Mouse (Mus musculus) CH12.LX (cell line): ENCODE measurements around the gene Cwc27. TPM values are rescaled to one million over a fixed set of nuclear protein-coding genes. Genes with fewer than 3 reads are reported as not detected.
A peak's percentile ranks its signal among the peaks of the same experiment; 100 is the strongest.

Experiments
- DNase-seq: peaks from one replicate; pipeline ENCODE4 v3.0.0-alpha.2; 2013; ENCODE audit errors: extremely low read depth
- H3K27ac ChIP-seq: 2 replicates; pipeline ENCODE4 v1.5.1; 2012; ENCODE audit warnings: low read depth, mild to moderate bottlenecking, control low read depth, moderate library complexity; ENCODE audit not compliant: insufficient read depth
- H3K27me3 ChIP-seq: replicated peaks from 2 replicates; pipeline ENCODE3; 2012; ENCODE audit warnings: inconsistent platforms
- H3K36me3 ChIP-seq, 2 experiments: replicated peaks in 1 of 2; 2 replicates each; pipeline versions ENCODE3 to v1.6.1; 2012; ENCODE audit warnings: inconsistent platforms in 1 of 2, low read length in 1 of 2, mild to moderate bottlenecking in 1 of 2, mixed read lengths in 1 of 2, moderate library complexity in 1 of 2; ENCODE audit not compliant: control insufficient read depth in 1 of 2, insufficient read depth in 1 of 2
- H3K4me1 ChIP-seq, 2 experiments: 2 replicates each; pipeline ENCODE4 v1.6.1; 2012; ENCODE audit warnings: inconsistent platforms in 1 of 2, moderate library complexity in 1 of 2; ENCODE audit not compliant: insufficient read depth in 2 of 2, control insufficient read depth in 1 of 2
- H3K4me2 ChIP-seq: 2 replicates; pipeline ENCODE4 v1.6.1; 2012; ENCODE audit warnings: low read depth, mild to moderate bottlenecking, control low read depth; ENCODE audit not compliant: poor library complexity, insufficient read depth, severe bottlenecking
- H3K4me3 ChIP-seq, 3 experiments: fragments of 150-350 bp in 1 of 3; sonication (generic) in 1 of 3; replicated peaks in 1 of 3; 2 replicates each; pipeline versions ENCODE3 to v1.5.1; 2011 to 2012; ENCODE audit warnings: low read depth in 2 of 3, low read length in 2 of 3, mild to moderate bottlenecking in 2 of 3, moderate library complexity in 2 of 3, control low read depth in 1 of 3, improper control_type of control experiment in 1 of 3, inconsistent platforms in 1 of 3, mixed read lengths in 1 of 3; ENCODE audit not compliant: poor library complexity in 1 of 3
- H3K79me2 ChIP-seq: replicated peaks from 2 replicates; pipeline ENCODE4 v1.6.1; 2012; ENCODE audit warnings: mild to moderate bottlenecking, moderate library complexity; ENCODE audit not compliant: control insufficient read depth, poor library complexity, insufficient read depth, severe bottlenecking; ENCODE audit errors: extremely low read depth
- H3K9ac ChIP-seq: 2 replicates; pipeline ENCODE4 v1.6.1; 2012; ENCODE audit warnings: low read depth, mild to moderate bottlenecking, control low read depth, moderate library complexity; ENCODE audit not compliant: insufficient read depth
- H3K9me3 ChIP-seq: replicated peaks from 2 replicates; pipeline ENCODE3; 2012; ENCODE audit warnings: low read length, inconsistent platforms, mixed read lengths
- BHLHE40 ChIP-seq: IDR thresholded peaks from 2 replicates; pipeline ENCODE4 v1.6.1; 2011; ENCODE audit warnings: mild to moderate bottlenecking, low read depth, low read length, improper control_type of control experiment
- CHD1 ChIP-seq: IDR thresholded peaks from 2 replicates; pipeline ENCODE4 v1.6.1; 2012; ENCODE audit warnings: low read depth, low read length, improper control_type of control experiment, inconsistent platforms
- CTCF ChIP-seq, 2 experiments: IDR thresholded peaks in 1 of 2; conservative IDR thresholded peaks in 1 of 2; 2 replicates each; pipeline ENCODE4 v1.5.1; 2011 to 2012; ENCODE audit warnings: low read depth in 2 of 2, low read length in 2 of 2, improper control_type of control experiment in 1 of 2, inconsistent platforms in 1 of 2, mild to moderate bottlenecking in 1 of 2, moderate library complexity in 1 of 2
- ELF1 ChIP-seq: IDR thresholded peaks from 2 replicates; pipeline ENCODE4 v1.6.1; 2014; ENCODE audit warnings: low read depth, mild to moderate bottlenecking, inconsistent platforms, low read length, improper control_type of control experiment
- EP300 ChIP-seq: IDR thresholded peaks from 2 replicates; pipeline ENCODE4 v1.6.1; 2011; ENCODE audit warnings: low read length, improper control_type of control experiment
- ETS1 ChIP-seq: conservative IDR thresholded peaks from 2 replicates; pipeline ENCODE4 v1.6.1; 2012; ENCODE audit warnings: low read depth, mild to moderate bottlenecking, inconsistent platforms, low read length, improper control_type of control experiment, moderate library complexity
- GABPA ChIP-seq: IDR thresholded peaks from 2 replicates; pipeline ENCODE4 v1.6.1; 2012; ENCODE audit warnings: low read depth, low read length, improper control_type of control experiment, inconsistent platforms; ENCODE audit not compliant: insufficient replicate concordance
- JUND ChIP-seq: conservative IDR thresholded peaks from 2 replicates; pipeline ENCODE4 v1.6.1; 2011; ENCODE audit warnings: low read depth, low read length, improper control_type of control experiment
- KAT2A ChIP-seq: IDR thresholded peaks from 2 replicates; pipeline ENCODE4 v1.6.1; 2012; ENCODE audit warnings: low read length, improper control_type of control experiment, inconsistent platforms; ENCODE audit not compliant: insufficient replicate concordance
- MAZ ChIP-seq: IDR thresholded peaks from 2 replicates; pipeline ENCODE4 v1.6.1; 2012; ENCODE audit warnings: low read depth, mild to moderate bottlenecking, inconsistent platforms, low read length, improper control_type of control experiment, moderate library complexity
- MXI1 ChIP-seq: IDR thresholded peaks from 2 replicates; pipeline ENCODE4 v1.6.1; 2011; ENCODE audit warnings: mild to moderate bottlenecking, low read depth, low read length, improper control_type of control experiment
- NELFE ChIP-seq: IDR thresholded peaks from 2 replicates; pipeline ENCODE4 v1.6.1; 2011; ENCODE audit warnings: low read depth, low read length, improper control_type of control experiment
- NRF1 ChIP-seq: IDR thresholded peaks from 2 replicates; pipeline ENCODE4 v1.6.1; 2014; ENCODE audit warnings: low read depth, mild to moderate bottlenecking, inconsistent platforms, low read length, improper control_type of control experiment, moderate library complexity
- PAX5 ChIP-seq: IDR thresholded peaks from 2 replicates; pipeline ENCODE4 v1.6.1; 2012; ENCODE audit warnings: low read length, inconsistent platforms, mixed read lengths
- RAD21 ChIP-seq: IDR thresholded peaks from 2 replicates; pipeline ENCODE4 v1.6.1; 2011; ENCODE audit warnings: low read depth, mild to moderate bottlenecking, low read length, improper control_type of control experiment, moderate library complexity
- RCOR1 ChIP-seq: conservative IDR thresholded peaks from 2 replicates; pipeline ENCODE4 v1.6.1; 2012; ENCODE audit warnings: low read depth, mild to moderate bottlenecking, inconsistent platforms, low read length, improper control_type of control experiment
- SIN3A ChIP-seq: IDR thresholded peaks from 2 replicates; pipeline ENCODE4 v1.6.1; 2012; ENCODE audit warnings: low read length, improper control_type of control experiment, inconsistent platforms
- SMC3 ChIP-seq: IDR thresholded peaks from 2 replicates; pipeline ENCODE4 v1.6.1; 2011; ENCODE audit warnings: low read depth, low read length, improper control_type of control experiment
- TBP ChIP-seq: conservative IDR thresholded peaks from 2 replicates; pipeline ENCODE4 v1.6.1; 2011; ENCODE audit warnings: low read depth, low read length, improper control_type of control experiment
- TCF12 ChIP-seq: IDR thresholded peaks from 2 replicates; pipeline ENCODE4 v1.6.1; 2014; ENCODE audit warnings: low read depth, mild to moderate bottlenecking, inconsistent platforms, low read length, improper control_type of control experiment
- UBTF ChIP-seq: IDR thresholded peaks from 2 replicates; pipeline ENCODE4 v1.6.1; 2012; ENCODE audit warnings: low read depth, mild to moderate bottlenecking, inconsistent platforms, low read length, improper control_type of control experiment, moderate library complexity
- ZKSCAN1 ChIP-seq: IDR thresholded peaks from 2 replicates; pipeline ENCODE4 v1.6.1; 2012; ENCODE audit warnings: low read depth, inconsistent platforms, low read length, improper control_type of control experiment, borderline replicate concordance
- ZMIZ1 ChIP-seq: IDR thresholded peaks from 2 replicates; pipeline ENCODE4 v1.6.1; 2012; ENCODE audit warnings: low read depth, mild to moderate bottlenecking, inconsistent platforms, low read length, improper control_type of control experiment
- ZNF384 ChIP-seq: IDR thresholded peaks from 2 replicates; pipeline ENCODE4 v1.6.1; 2012; ENCODE audit warnings: low read depth, low read length, improper control_type of control experiment, inconsistent platforms
- dilution Hi-C: fragments of 300-500 bp; cut with MboI; formaldehyde crosslinking; loops from 2 replicates; pipeline ENCODE4 v1.14.3; 2020; ENCODE audit warnings: low sequenced_read_pairs; ENCODE audit not compliant: extremely low pct_unique_long_range_greater_than_20kb, extremely low pct_ligation_motif_present
- in situ Hi-C: fragments of 300-500 bp; cut with MboI; formaldehyde crosslinking; loops from 3 replicates; pipeline ENCODE4 v1.14.3; 2019; ENCODE audit warnings: low sequenced_read_pairs, low pct_ligation_motif_present, low pct_unique_long_range_greater_than_20kb, mixed read lengths
- polyA plus RNA-seq: library from polyadenylated mRNA; unstranded; fragments of >175 nt; gene quantifications from 2 replicates; pipeline ENCODE4 v1.2.1, GENCODE M21; 2012; ENCODE audit warnings: low read depth; ENCODE audit not compliant: insufficient read length
- total RNA-seq, 2 experiments: library from RNA; depleted of rRNA; stranded (reverse); fragments of 300-350 nt in 1 of 2; fragments of >200 nt in 1 of 2; gene quantifications; 2 replicates each; pipeline ENCODE4 v1.2.3; 2012 to 2014

The Cwc27 gene
- total and polyA plus RNA-seq, 3 experiments, result 24.9 to 38.4 (median 26.0) TPM

DNA sequence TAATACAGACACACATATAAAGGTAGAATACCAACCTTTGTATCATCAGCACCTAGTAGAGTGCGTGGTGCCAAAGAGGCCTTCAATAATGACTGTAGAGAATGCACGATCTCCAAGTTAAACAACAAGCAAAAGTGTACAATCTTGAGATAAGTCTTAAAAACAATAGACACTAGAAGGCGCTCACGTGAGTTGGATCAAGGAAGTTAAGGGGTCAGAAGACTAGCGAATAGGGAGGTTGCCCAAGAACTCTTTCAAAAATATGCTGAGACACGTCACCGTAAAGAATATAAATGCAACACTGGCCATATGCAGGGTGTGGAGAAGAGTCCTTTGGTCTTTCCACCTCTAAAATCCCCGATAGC is 690 bp downstream of the Cwc27 start:
- DNase-seq, result no peak
- in situ Hi-C loops, result no loop called here

DNA sequence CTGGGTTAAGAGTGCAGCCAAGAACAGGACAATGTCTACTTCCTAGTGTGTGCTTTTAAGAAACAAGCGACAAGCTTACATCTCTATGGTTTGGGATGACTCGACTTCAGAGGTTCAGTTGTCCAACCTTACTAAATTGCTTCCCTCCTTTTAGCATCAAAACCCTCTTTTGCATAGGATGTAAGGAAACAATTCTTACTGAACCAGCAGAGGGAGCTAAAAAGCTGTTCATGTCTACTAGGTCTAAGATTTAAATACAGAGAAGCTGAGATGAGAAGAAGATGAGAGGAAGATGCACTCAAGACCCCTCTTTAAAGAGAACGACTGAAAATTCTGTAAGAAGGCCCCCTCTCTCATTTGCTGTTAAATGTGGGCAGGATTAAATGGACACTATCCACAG is 11.3 kb downstream of the Cwc27 start:
- Histone ChIP-seq H3K36me3 (peaks cover 16 to 61% of the 10 kb centered on the region in 2 experiments), H3K9ac (no peak overlapping the region), H3K27me3 (no peaks in the 10 kb centered on the region), H3K27ac (no peak overlapping the region), H3K79me2 (no peaks in the 10 kb centered on the region), H3K4me3 (no peak overlapping the region), H3K4me2 (no peak overlapping the region), H3K9me3 (no peaks in the 10 kb centered on the region), H3K4me1 (no peaks in the 10 kb centered on the region)
- dilution Hi-C loops, result no loop called here
- in situ Hi-C loops, result no loop called here
- TF ChIP-seq BHLHE40, result no peak
- peak; percentile 77 for TF ChIP-seq SMC3
- peak; percentile 23 to 78; a peak in 2 of 4 replicates for TF ChIP-seq CTCF (conservative IDR thresholded peaks at IDR 0.05 in 1 of 2, IDR thresholded peaks at IDR 0.05 in 1 of 2; ENCODE audit: low read depth in 2 of 2, low read length in 2 of 2)
- TF ChIP-seq RAD21, result peak; percentile 80
- peak; percentile 67 for DNase-seq

More for the DNA sequence above, 690 bp downstream of the Cwc27 start:
- Histone ChIP-seq H3K4me1 (peaks cover 5 to 34% of the 10 kb centered on the region in 2 experiments; a peak in 3 of 4 replicates), H3K4me2 (peak overlapping the region; percentile 81), H3K27me3 (no peaks in the 10 kb centered on the region), H3K36me3 (peaks cover 3 to 31% of the 10 kb centered on the region in 2 experiments), H3K79me2 (peaks cover 16% of the 10 kb centered on the region; the same call in 1 of the 2 replicates), H3K4me3 (peak overlapping the region; percentile 60 to 91 (median 84)), H3K9me3 (no peaks in the 10 kb centered on the region), H3K27ac (0 out of 2 replicates have a peak overlapping the region, but pooled peaks have one; percentile 36), H3K9ac (peak overlapping the region; percentile 56)
- TF ChIP-seq CTCF (conservative IDR thresholded peaks at IDR 0.05 in 1 of 2, IDR thresholded peaks at IDR 0.05 in 1 of 2; ENCODE audit: low read depth in 2 of 2, low read length in 2 of 2) (peak in 1 of 2 experiments; percentile 26; a peak in 1 of 4 replicates), ELF1 (peak; percentile 29; the same call in 1 of the 2 replicates), NRF1 (no peak), BHLHE40 (peak; percentile 70), TCF12 (no peak)
- dilution Hi-C loops, result no loop called here

DNA sequence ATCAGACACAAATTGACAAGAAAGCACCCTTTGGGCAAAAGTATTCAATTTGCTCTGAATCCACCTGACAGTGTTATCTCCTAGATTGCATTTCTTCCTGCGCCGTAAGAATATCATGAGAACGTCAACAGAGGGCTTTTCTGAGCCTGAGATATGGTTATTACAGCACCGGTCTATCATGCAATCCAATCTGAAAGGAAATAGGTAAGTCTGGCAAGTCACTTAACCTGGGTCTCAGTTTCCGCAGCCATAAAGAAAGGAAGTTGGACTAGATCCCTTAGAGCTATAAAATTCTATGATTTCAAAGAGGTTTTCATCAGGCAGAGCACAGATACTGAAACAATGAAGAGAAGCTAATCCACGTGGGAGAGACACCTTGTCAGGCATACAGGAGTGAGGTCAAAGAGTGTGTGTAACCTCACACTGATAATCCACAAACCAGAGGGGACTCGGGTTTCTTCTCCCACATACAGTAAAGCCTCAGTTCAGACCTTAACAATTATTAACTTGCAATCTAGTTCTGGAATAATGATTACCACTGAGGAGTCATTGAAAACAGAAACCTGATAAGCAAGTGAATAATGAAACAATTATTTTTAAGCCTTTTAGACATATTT is 17.3 kb downstream of the Cwc27 start:
- H3K4me2 ChIP-seq, result no peak overlapping the region
- no peaks in the 10 kb centered on the region for H3K79me2 ChIP-seq
- no peaks in the 10 kb centered on the region for H3K9me3 ChIP-seq
- no peaks in the 10 kb centered on the region for H3K27me3 ChIP-seq
- DNase-seq, result no peak
- H3K4me1 ChIP-seq, result no peaks in the 10 kb centered on the region
- H3K4me3 ChIP-seq, result no peak overlapping the region
- peaks cover 26 to 61% of the 10 kb centered on the region in 2 experiments for H3K36me3 ChIP-seq
- in situ Hi-C loops (no loop called here), dilution Hi-C loops (no loop called here)
- no peak overlapping the region for H3K9ac ChIP-seq
- no peak overlapping the region for H3K27ac ChIP-seq
- TF ChIP-seq TBP, result no peak
- TF ChIP-seq UBTF, result no peak
- no peak for TF ChIP-seq PAX5
- TF ChIP-seq MXI1, result no peak
- TF ChIP-seq NELFE, result no peak
- TF ChIP-seq CTCF (conservative IDR thresholded peaks at IDR 0.05 in 1 of 2, IDR thresholded peaks at IDR 0.05 in 1 of 2; ENCODE audit: low read depth in 2 of 2, low read length in 2 of 2), result no peak
- no peak for TF ChIP-seq CHD1
- no peak for TF ChIP-seq RCOR1
- no peak for TF ChIP-seq ZNF384
- TF ChIP-seq RAD21, result no peak
- TF ChIP-seq EP300, result no peak
- TF ChIP-seq JUND, result no peak
- no peak for TF ChIP-seq ZMIZ1
- no peak for TF ChIP-seq SIN3A
- TF ChIP-seq BHLHE40, result no peak
- no peak for TF ChIP-seq KAT2A
- TF ChIP-seq MAZ, result no peak
- no peak for TF ChIP-seq ETS1
- no peak for TF ChIP-seq ZKSCAN1
- TF ChIP-seq GABPA, result no peak
- TF ChIP-seq, all 38 proteins: peak for 0
